ENCODE assay signal across 12 mouse cellular contexts in the genomic region with DNA sequence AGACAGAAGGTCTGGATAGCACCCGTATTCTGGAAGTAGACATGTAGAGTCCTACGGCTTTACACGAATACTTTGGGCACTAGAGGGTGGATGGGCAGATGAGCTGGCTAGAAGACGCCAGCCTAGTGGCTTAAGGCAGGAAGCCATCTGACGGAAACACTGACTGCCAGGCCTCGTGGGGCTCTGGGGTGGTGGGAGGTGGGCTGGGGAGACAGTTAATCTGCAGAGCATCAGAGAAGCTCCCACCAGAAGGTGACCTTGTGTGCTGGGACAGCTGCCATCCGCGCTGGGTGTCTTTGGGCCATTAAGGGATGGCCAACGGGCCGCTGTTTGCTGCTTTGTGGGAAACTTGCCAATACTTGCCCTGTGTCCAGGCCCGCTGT. TPM values are rescaled to one million over a fixed set of nuclear protein-coding genes. Genes with fewer than 3 reads are reported as not detected.
DNase-seq lines count a peak whose midpoint lies in the region; ATAC-seq lines count a peak whose summit lies in the region.
"Had no signal": no experiment of that assay in that cellular context is flagged by ENCODE, and none has a peak within 500 bp of the region (broad histone marks: within the 10 kb centered on the region; RNA-seq: fewer than 3 reads in every experiment).

No protein-coding gene starts in this region.

- H3K4me1 ChIP-seq in forebrain, embryonic 10.5 days: peaks cover 40% of the 10 kb centered on the region
- H3K4me1 ChIP-seq in forebrain, embryonic 11.5 days (replicated peaks; ENCODE audit: control insufficient read depth, insufficient read depth, low read length): peaks cover 16% of the 10 kb centered on the region; the same call in 1 of the 2 replicates
- peaks cover 23% of the 10 kb centered on the region for H3K4me1 ChIP-seq in hindbrain, embryonic 15.5 days (replicated peaks)

- peak overlapping the region; percentile 60; the same call in 1 of the 2 replicates for H3K27ac ChIP-seq in forebrain, embryonic 10.5 days
- H3K27ac ChIP-seq in forebrain, embryonic 11.5 days (ENCODE audit: low read depth, low read length): no peak overlapping the region
- H3K27ac ChIP-seq in hindbrain, embryonic 15.5 days (replicated peaks): peak overlapping the region; percentile 71
- H3K27ac ChIP-seq: embryonic facial prominence, embryonic 15.5 days; limb, embryonic 15.5 days had no signal

- H3K9me3 ChIP-seq in forebrain, embryonic 10.5 days: no peaks in the 10 kb centered on the region
- H3K9me3 ChIP-seq in forebrain, embryonic 11.5 days (ENCODE audit: control insufficient read depth, low read length): no peaks in the 10 kb centered on the region
- no peaks in the 10 kb centered on the region for H3K9me3 ChIP-seq in hindbrain, embryonic 15.5 days
- H3K9me3 ChIP-seq: embryonic facial prominence, embryonic 15.5 days; limb, embryonic 15.5 days had no signal

- 87% methylated on average over 11 of the region's 11 CpGs for WGBS in forebrain, embryonic 10.5 days
- WGBS in forebrain, embryonic 11.5 days: 82% methylated on average over 11 of the region's 11 CpGs
- 56% methylated on average over 11 of the region's 11 CpGs for WGBS in hindbrain, embryonic 15.5 days

- ATAC-seq in forebrain, embryonic 11.5 days (replicated peaks; ENCODE audit: low FRiP score): no peak
- ATAC-seq in hindbrain, embryonic 15.5 days (ENCODE audit: low FRiP score, low read depth): peak; percentile 20
- ATAC-seq: Patski had no signal

- H3K27me3 ChIP-seq in forebrain, embryonic 10.5 days (ENCODE audit: poor library complexity, severe bottlenecking): no peaks in the 10 kb centered on the region
- no peaks in the 10 kb centered on the region for H3K27me3 ChIP-seq in forebrain, embryonic 11.5 days (ENCODE audit: control insufficient read depth, insufficient read depth, low read length)
- H3K27me3 ChIP-seq in hindbrain, embryonic 15.5 days: no peaks in the 10 kb centered on the region
- H3K27me3 ChIP-seq: embryonic facial prominence, embryonic 15.5 days; limb, embryonic 15.5 days; Patski had no signal

- peaks cover 54% of the 10 kb centered on the region for H3K36me3 ChIP-seq in forebrain, embryonic 10.5 days (replicated peaks)
- H3K36me3 ChIP-seq in forebrain, embryonic 11.5 days (ENCODE audit: control insufficient read depth, insufficient read depth, low read length): peaks cover 4% of the 10 kb centered on the region; the same call in 1 of the 2 replicates
- H3K36me3 ChIP-seq in hindbrain, embryonic 15.5 days: peaks cover 26% of the 10 kb centered on the region

- no peak overlapping the region for H3K4me2 ChIP-seq in forebrain, embryonic 11.5 days (ENCODE audit: low read depth, low read length, severe bottlenecking)
- H3K4me2 ChIP-seq in hindbrain, embryonic 15.5 days: no peak overlapping the region
- H3K4me2 ChIP-seq: embryonic facial prominence, embryonic 15.5 days; limb, embryonic 15.5 days had no signal

- DNase-seq in forebrain, embryonic 10.5 days (ENCODE audit: extremely low spot score, low spot score): no peak
- DNase-seq in forebrain, embryonic 11.5 days (ENCODE audit: low spot score): no peak
- peak; percentile 83 for DNase-seq in 416B (ENCODE audit: low read depth)
- DNase-seq in cerebellum, postnatal 14 days: peak; percentile 84 to 85
- DNase-seq in urinary bladder, postnatal 14 days (ENCODE audit: low spot score): no peak
- no peak for DNase-seq in spleen, postnatal 10 days (ENCODE audit: low spot score in 2 of 2)
- DNase-seq in right cerebral cortex, adult 2 months (ENCODE audit: low spot score in 2 of 2): no peak

- no peak overlapping the region for H3K9ac ChIP-seq in forebrain, embryonic 11.5 days (ENCODE audit: low read length)
- no peak overlapping the region for H3K9ac ChIP-seq in hindbrain, embryonic 15.5 days
- H3K9ac ChIP-seq: embryonic facial prominence, embryonic 15.5 days; limb, embryonic 15.5 days had no signal

- H3K4me3 ChIP-seq in forebrain, embryonic 10.5 days: no peak overlapping the region
- H3K4me3 ChIP-seq in forebrain, embryonic 11.5 days (ENCODE audit: low read depth, low read length): no peak overlapping the region
- no peak overlapping the region for H3K4me3 ChIP-seq in hindbrain, embryonic 15.5 days
- H3K4me3 ChIP-seq: embryonic facial prominence, embryonic 15.5 days; limb, embryonic 15.5 days had no signal

RNA-seq across cellular contexts. Expression of a gene that starts 30.1 kb away (rescaled TPM):
- polyA plus RNA-seq in forebrain, embryonic 10.5 days (2016; fragmentation: Nextera tagmentation; extraction: Ambion mirVana): not detected in 2 replicates
- not detected in 2 replicates for polyA plus RNA-seq in forebrain, embryonic 11.5 days (2014; fragmentation: Nextera tagmentation; extraction: Ambion mirVana)
- 0.06 and 0.17 TPM in 2 replicates for polyA plus RNA-seq in hindbrain, embryonic 15.5 days (2015; fragmentation: Nextera tagmentation; extraction: Ambion mirVana)
- polyA plus RNA-seq: embryonic facial prominence, embryonic 15.5 days; limb, embryonic 15.5 days; Patski had no signal

RNA-seq across cellular contexts. Expression of a gene that starts 42.3 kb away (rescaled TPM):
- polyA plus RNA-seq in forebrain, embryonic 10.5 days (2016; fragmentation: Nextera tagmentation; extraction: Ambion mirVana): not detected in 2 replicates
- polyA plus RNA-seq in forebrain, embryonic 11.5 days (2014; fragmentation: Nextera tagmentation; extraction: Ambion mirVana): not detected in 2 replicates
- not detected in 2 replicates for polyA plus RNA-seq in hindbrain, embryonic 15.5 days (2015; fragmentation: Nextera tagmentation; extraction: Ambion mirVana)
- polyA plus RNA-seq: embryonic facial prominence, embryonic 15.5 days; limb, embryonic 15.5 days; Patski; stomach, embryonic 14.5 days had no signal

RNA-seq across cellular contexts. Expression of a gene that starts 50.0 kb away (rescaled TPM):
- 50.0 and 52.2 TPM in 2 replicates for polyA plus RNA-seq in forebrain, embryonic 10.5 days (2016; fragmentation: Nextera tagmentation; extraction: Ambion mirVana)
- polyA plus RNA-seq in forebrain, embryonic 11.5 days (2014; fragmentation: Nextera tagmentation; extraction: Ambion mirVana): 88.6 and 98.6 TPM in 2 replicates
- 59.5 and 64.7 TPM in 2 replicates for polyA plus RNA-seq in hindbrain, embryonic 15.5 days (2015; fragmentation: Nextera tagmentation; extraction: Ambion mirVana)

Comparison
In these comparisons a context has a peak if more than half of its experiments do, and no peak if none do; other contexts are left out.
1. DNase-seq: peak in 416B (single experiment) and cerebellum, postnatal 14 days (2 of 2); none in forebrain, embryonic 10.5 days (single experiment), forebrain, embryonic 11.5 days (single experiment), urinary bladder, postnatal 14 days (single experiment), spleen, postnatal 10 days (0 of 2) and right cerebral cortex, adult 2 months (0 of 2).